Mouse (Mus musculus) heart, postnatal 0 days (tissue): ENCODE results near the gene Abhd14b.

Source experiments
- CTCF ChIP-seq: IDR thresholded peaks from 2 replicates; pipeline ENCODE4 v1.5.1; 2016; ENCODE audit warnings: antibody characterized with exemption, control low read depth, low read depth
- EP300 ChIP-seq: IDR thresholded peaks from 2 replicates; pipeline ENCODE4 v1.6.1; 2016; ENCODE audit warnings: antibody characterized with exemption, low read depth

DNA sequence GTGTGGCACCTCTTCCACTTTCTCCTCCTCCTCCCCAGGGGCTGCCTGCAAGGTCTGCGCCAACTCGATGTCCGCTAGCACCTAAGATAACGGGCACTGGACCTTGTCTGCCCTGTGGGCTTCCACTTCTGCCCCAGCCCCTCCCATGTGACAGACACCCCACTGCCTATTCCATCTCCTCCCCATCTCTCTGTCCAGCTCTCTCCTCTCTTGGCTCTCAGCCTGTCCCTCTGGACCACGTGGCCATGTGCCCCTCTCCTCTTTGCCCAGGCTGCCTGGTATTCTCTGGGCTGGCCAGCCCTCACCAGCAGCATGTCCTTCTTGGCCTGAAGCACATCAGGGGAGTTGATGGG lies 26.5 kb downstream of the Abhd14b start:
- TF ChIP-seq CTCF, result no peak
- no peak for TF ChIP-seq EP300
